Mouse (Mus musculus) spleen, embryonic (tissue): ENCODE measurements around the gene Dglucy.

ENCODE experiments used
- CTCF ChIA-PET: fragments of 350-600 bp; sonication (Branson Sonifier 250); formaldehyde crosslinking; loops from one replicate; lab custom pipeline; 2022; lab: Charles Lee

Dglucy gene

GRCm38 (mm10) chr12:100924646-100925339 lies 145.9 kb downstream of the Dglucy start:
- CTCF ChIA-PET = interaction anchor here (0.6 to 2.6 kb wide), 2 partner anchors 24 to 76 kb away, joined by 6 to 14 read pairs; no protein-coding TSS in a partner anchor

GRCm38 (mm10) chr12:100925644-100926619 lies 147.1 kb downstream of the Dglucy start:
- CTCF ChIA-PET = interaction anchor here (0.6 to 2.6 kb wide), 8 partner anchors 15 to 349 kb away, joined by 3 to 14 read pairs (median 5); no protein-coding TSS in a partner anchor

- CTCF ChIA-PET = interaction anchor here (0.8 to 1.2 kb wide), 2 partner anchors 79 to 1294 kb away, joined by 5 read pairs; no protein-coding TSS in a partner anchor
Observed at GRCm38 (mm10) chr12:100928286-100928685, 149.4 kb downstream of the Dglucy start.

GRCm38 (mm10) chr12:100931653-100932052 lies 152.8 kb downstream of the Dglucy start:
- CTCF ChIA-PET = interaction anchor here (0.6 kb wide), 1 partner anchor 147 kb away, joined by 4 read pairs; no protein-coding TSS in a partner anchor

- CTCF ChIA-PET = interaction anchor here (0.7 to 1.5 kb wide), 2 partner anchors 17 to 95 kb away, joined by 3 to 6 read pairs; no protein-coding TSS in a partner anchor
Observed at GRCm38 (mm10) chr12:100934796-100935195, 155.9 kb downstream of the Dglucy start.

- CTCF ChIA-PET = interaction anchor here (1.5 kb wide), 1 partner anchor 94 kb away, joined by 6 read pairs; no protein-coding TSS in a partner anchor
Observed at GRCm38 (mm10) chr12:100936116-100936515, 157.3 kb downstream of the Dglucy start.

GRCm38 (mm10) chr12:100936737-100937136 lies 157.9 kb downstream of the Dglucy start:
- CTCF ChIA-PET = interaction anchor here (1.0 kb wide), 2 partner anchors 14 to 19 kb away, joined by 3 read pairs; no protein-coding TSS in a partner anchor

- CTCF ChIA-PET = interaction anchor here (1.0 kb wide), 2 partner anchors 15 to 18 kb away, joined by 3 read pairs; no protein-coding TSS in a partner anchor
Observed at GRCm38 (mm10) chr12:100937441-100938360, 158.8 kb downstream of the Dglucy start.

GRCm38 (mm10) chr12:100941361-100941760 lies 162.5 kb downstream of the Dglucy start:
- CTCF ChIA-PET = interaction anchor here (0.6 kb wide), 1 partner anchor 40 kb away, joined by 3 read pairs; no protein-coding TSS in a partner anchor

GRCm38 (mm10) chr12:100943146-100943545 lies 164.3 kb downstream of the Dglucy start:
- CTCF ChIA-PET = no interaction called here

- CTCF ChIA-PET = no interaction called here
Observed at GRCm38 (mm10) chr12:100944921-100945336, 166.1 kb downstream of the Dglucy start.

GRCm38 (mm10) chr12:100945501-100945900 lies 166.6 kb downstream of the Dglucy start:
- CTCF ChIA-PET = no interaction called here

- CTCF ChIA-PET = interaction anchor here (1.0 kb wide), 1 partner anchor 20 kb away, joined by 3 read pairs; no protein-coding TSS in a partner anchor
Observed at GRCm38 (mm10) chr12:100945948-100946347, 167.1 kb downstream of the Dglucy start.
